Mouse (Mus musculus) ES-E14 (cell line): Measurements from ENCODE around the gene Nkain4. TPM values are rescaled to one million over a fixed set of nuclear protein-coding genes. Genes with fewer than 3 reads are reported as not detected.

Experiments used
- DNase-seq: peaks from one replicate; pipeline ENCODE4 v3.0.0-alpha.2; 2013; ENCODE audit warnings: low read depth, low spot score
- H3K27ac ChIP-seq: 2 replicates; pipeline ENCODE4 v1.5.1; 2012; ENCODE audit warnings: low read depth, mild to moderate bottlenecking, low read length, moderate library complexity, mixed read lengths; ENCODE audit not compliant: poor library complexity, insufficient read depth, severe bottlenecking
- H3K36me3 ChIP-seq: 2 replicates; pipeline ENCODE4 v1.6.1; 2012; ENCODE audit warnings: mild to moderate bottlenecking, low read length, moderate library complexity, mixed read lengths; ENCODE audit not compliant: control insufficient read depth, poor library complexity, insufficient read depth, severe bottlenecking
- H3K4me1 ChIP-seq, 2 experiments: fragments of 150-350 bp in 1 of 2; sonication (generic) in 1 of 2; 2 replicates each; pipeline ENCODE4 v1.6.1; 2012; ENCODE audit warnings: low read length in 2 of 2, mild to moderate bottlenecking in 1 of 2, mixed read lengths in 1 of 2; ENCODE audit not compliant: control insufficient read depth in 2 of 2, insufficient read depth in 2 of 2, poor library complexity in 1 of 2
- H3K4me3 ChIP-seq, 2 experiments: fragments of 150-350 bp in 1 of 2; sonication (generic) in 1 of 2; 2 replicates each; pipeline ENCODE4 v1.5.1; 2012; ENCODE audit warnings: low read length in 2 of 2, low read depth in 1 of 2, mild to moderate bottlenecking in 1 of 2, mixed read lengths in 1 of 2; ENCODE audit not compliant: insufficient read depth in 1 of 2, poor library complexity in 1 of 2, severe bottlenecking in 1 of 2
- H3K9ac ChIP-seq: 2 replicates; pipeline ENCODE4 v1.6.1; 2012; ENCODE audit warnings: low read depth, mild to moderate bottlenecking, low read length, mixed read lengths; ENCODE audit not compliant: poor library complexity, insufficient read depth, severe bottlenecking
- H3K9me3 ChIP-seq: fragments of 150-350 bp; sonication (generic); 2 replicates; pipeline ENCODE4 v1.6.1; 2012; ENCODE audit warnings: low read depth, mild to moderate bottlenecking, low read length; ENCODE audit not compliant: control insufficient read depth, insufficient read depth
- CHD2 ChIP-seq: IDR thresholded peaks from 2 replicates; pipeline ENCODE4 v1.6.1; 2014; ENCODE audit warnings: mild to moderate bottlenecking, low read depth, low read length, inconsistent platforms
- HCFC1 ChIP-seq: IDR thresholded peaks from 2 replicates; pipeline ENCODE4 v1.6.1; 2012; ENCODE audit warnings: low read length, inconsistent platforms, borderline replicate concordance; ENCODE audit not compliant: insufficient read depth
- MAFK ChIP-seq: IDR thresholded peaks from 2 replicates; pipeline ENCODE4 v1.6.1; 2014; ENCODE audit warnings: mild to moderate bottlenecking, low read depth, low read length, inconsistent platforms; ENCODE audit not compliant: insufficient read depth
- ZC3H11A ChIP-seq: IDR thresholded peaks from 2 replicates; pipeline ENCODE4 v1.6.1; 2012; ENCODE audit warnings: low read depth, mild to moderate bottlenecking, inconsistent platforms, low read length, borderline replicate concordance
- ZNF384 ChIP-seq: IDR thresholded peaks from 2 replicates; pipeline ENCODE4 v1.6.1; 2012; ENCODE audit warnings: low read depth, low read length, inconsistent platforms
- in situ Hi-C, 2 experiments: fragments of 600-800 bp; cut with MboI; formaldehyde crosslinking; loops; one replicate each; pipeline ENCODE4 v1.15.1; 2025; ENCODE audit warnings: low sequenced_read_pairs in 2 of 2, inconsistent platforms in 1 of 2; ENCODE audit not compliant: unreplicated experiment in 2 of 2
- total RNA-seq: library from RNA; depleted of rRNA; stranded (reverse); fragments of 300-350 nt; gene quantifications from 2 replicates; pipeline ENCODE4 v1.2.3, GENCODE M21; 2012

Gene Nkain4
- total RNA-seq, 1 experiment = 7.8 TPM

- Histone ChIP-seq H3K36me3 (peaks cover 5% of the 10 kb centered on the region; the same call in 1 of the 2 replicates), H3K4me1 (peaks cover 0 to 4% of the 10 kb centered on the region in 2 experiments; a peak in 2 of 4 replicates), H3K9me3 (no peaks in the 10 kb centered on the region), H3K9ac (no peak overlapping the region), H3K4me3 (no peak overlapping the region), H3K27ac (no peak overlapping the region)
- TF ChIP-seq ZNF384 (no peak), CHD2 (no peak), HCFC1 (no peak), MAFK (no peak), ZC3H11A (no peak)
- in situ Hi-C loops = no loop called here
- DNase-seq = no peak
Observed at GRCm38 (mm10) chr2:180987001-180987400, 32.5 kb upstream of the Nkain4 start.

GRCm38 (mm10) chr2:180986449-180986848 lies 31.9 kb upstream of the Nkain4 start, which contains the start of gene Col20a1:
Gene Col20a1, plus strand, starts transcription at chr2:180986535.
- peaks cover 10% of the 10 kb centered on the region for H3K36me3 ChIP-seq
- no peak within 1 kb of the TSS for H3K9ac ChIP-seq
- in situ Hi-C loops = no loop called here
- no peaks in the 10 kb centered on the region for H3K9me3 ChIP-seq
- no peak for TF ChIP-seq ZNF384
- TF ChIP-seq ZC3H11A = no peak
- TF ChIP-seq MAFK = no peak
- TF ChIP-seq CHD2 = no peak
- no peak for TF ChIP-seq HCFC1
- peaks cover 0 to 4% of the 10 kb centered on the region in 2 experiments; a peak in 2 of 4 replicates for H3K4me1 ChIP-seq
- no peak within 1 kb of the TSS for H3K4me3 ChIP-seq
- no peak within 1 kb of the TSS for H3K27ac ChIP-seq
- no peak for DNase-seq

DNA sequence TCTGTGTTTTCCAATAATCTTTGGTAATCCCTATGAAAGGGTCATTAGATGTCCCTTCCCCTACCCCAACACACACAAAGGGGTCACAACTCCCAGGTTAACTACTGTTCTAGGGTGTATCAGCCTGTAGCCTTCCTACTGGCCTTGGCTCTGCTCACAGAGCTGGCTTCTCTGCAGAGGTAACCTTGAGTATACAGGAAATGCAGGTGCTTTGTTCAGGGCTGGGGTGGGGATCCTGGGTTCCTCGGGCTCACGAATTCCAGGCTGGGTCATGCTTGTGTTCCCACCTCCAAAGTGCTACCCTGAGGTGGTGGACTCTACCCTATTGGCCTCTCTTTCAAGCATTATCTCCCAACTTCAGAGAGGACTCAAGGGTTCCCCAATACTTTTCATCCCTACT lies 31.1 kb upstream of the Nkain4 start:
- Histone ChIP-seq H3K9me3 (no peaks in the 10 kb centered on the region), H3K4me3 (no peak overlapping the region), H3K27ac (no peak overlapping the region), H3K36me3 (peaks cover 16% of the 10 kb centered on the region), H3K9ac (no peak overlapping the region), H3K4me1 (peaks cover 0 to 4% of the 10 kb centered on the region in 2 experiments; a peak in 2 of 4 replicates)
- in situ Hi-C loops = no loop called here
- TF ChIP-seq HCFC1 (no peak), CHD2 (no peak), ZNF384 (no peak), ZC3H11A (no peak), MAFK (no peak)
- no peak for DNase-seq

DNA sequence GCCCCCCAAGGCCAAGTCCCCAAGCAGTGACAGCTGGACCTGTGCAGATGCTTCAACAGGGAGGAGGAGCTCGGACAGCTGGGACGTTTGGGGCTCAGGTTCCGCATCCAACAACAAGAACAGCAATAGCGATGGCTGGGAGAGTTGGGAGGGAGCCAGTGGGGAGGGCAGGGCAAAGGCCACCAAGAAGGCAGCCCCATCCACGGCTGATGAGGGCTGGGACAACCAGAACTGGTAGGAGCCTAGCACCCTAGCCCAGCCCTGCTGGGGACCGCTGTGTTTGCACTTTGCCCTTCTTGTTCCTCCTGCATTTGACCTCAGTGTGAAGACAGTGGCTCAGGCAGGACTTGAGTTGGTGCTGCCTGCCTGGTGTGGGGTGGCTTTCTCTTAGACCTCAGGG lies 26.6 kb upstream of the Nkain4 start:
- H3K4me3 ChIP-seq = no peak overlapping the region
- H3K4me1 ChIP-seq = peaks cover 0 to 4% of the 10 kb centered on the region in 2 experiments; a peak in 2 of 4 replicates
- DNase-seq = no peak
- H3K9ac ChIP-seq = no peak overlapping the region
- H3K36me3 ChIP-seq = peaks cover 53% of the 10 kb centered on the region
- H3K9me3 ChIP-seq = no peaks in the 10 kb centered on the region
- in situ Hi-C loops = no loop called here
- no peak for TF ChIP-seq ZNF384
- TF ChIP-seq MAFK = no peak
- TF ChIP-seq CHD2 = no peak
- TF ChIP-seq ZC3H11A = no peak
- no peak for TF ChIP-seq HCFC1
- H3K27ac ChIP-seq = no peak overlapping the region
